Mouse (Mus musculus) adipose tissue, adult 10 weeks (tissue): Measurements from ENCODE around the gene Ndufv2. TPM values are rescaled to one million over a fixed set of nuclear protein-coding genes. Genes with fewer than 3 reads are reported as not detected.

Source experiments
- polyA plus RNA-seq: library from polyadenylated mRNA; stranded (reverse); fragments of 350-450 nt; fragmentation: Illumina TruSeq; extraction: RNeasy Lipid Tissue Mini Kit (QIAGEN cat#74804); gene quantifications from one replicate; pipeline ENCODE4 v1.2.3, GENCODE M21; 2014; ENCODE audit warnings: low read depth, low replicate concordance

Gene Ndufv2
- 190 TPM for polyA plus RNA-seq

DNA sequence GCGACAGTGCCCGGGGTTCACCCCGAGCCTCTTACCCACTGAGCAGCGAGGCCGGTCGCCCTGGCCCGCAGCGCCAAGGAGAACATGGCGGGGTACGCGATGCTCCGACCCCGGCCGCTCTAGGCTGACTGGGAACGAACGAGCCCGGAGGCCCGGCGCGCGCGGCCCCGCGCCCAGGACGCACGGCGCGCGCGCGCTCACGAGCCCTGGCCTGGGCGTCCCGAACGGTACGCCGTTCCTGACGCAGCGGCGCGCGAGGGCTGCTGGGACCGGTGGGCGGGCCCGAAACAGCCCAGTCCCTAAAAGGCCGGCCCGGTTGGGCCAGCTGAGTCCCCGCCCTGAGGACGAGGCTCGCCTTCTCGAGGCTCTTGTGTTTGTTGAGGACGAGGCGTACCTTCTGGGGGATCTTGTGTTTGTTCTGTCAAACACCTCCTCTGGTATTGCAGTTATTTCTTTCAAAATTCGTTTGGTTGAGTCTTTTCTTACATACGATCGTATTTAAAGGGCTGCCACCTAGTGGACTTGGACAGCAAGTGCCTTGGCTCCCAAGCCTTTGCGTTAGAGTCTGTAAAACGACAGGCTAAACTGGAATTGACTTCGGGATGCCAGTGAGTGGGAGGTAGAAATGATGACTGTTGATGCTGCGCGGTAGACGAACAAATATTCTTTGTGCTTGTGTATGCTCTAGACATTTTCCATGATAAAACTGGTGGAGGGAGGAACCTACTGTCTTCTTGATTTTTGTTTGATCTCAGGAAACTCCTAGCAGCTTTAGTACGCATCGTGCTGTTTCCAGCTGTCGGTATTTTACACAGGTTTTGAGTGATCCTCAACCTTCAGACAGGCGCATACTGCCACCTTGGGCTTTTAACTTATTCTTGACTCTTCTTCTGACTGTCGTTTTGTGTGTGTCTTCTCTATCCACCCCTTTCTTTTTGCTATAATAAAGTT is at the start of gene Ndufv2:
Ndufv2 (minus strand) TSS at position 180 of the 951 bp plus-strand sequence.

GRCm38 (mm10) chr17:66123066-66123815 is 21.9 kb upstream of the Ndufv2 start, which contains the start of gene Ddx11:
TSS of gene Ddx11 (plus strand) at chr17:66123520.

DNA sequence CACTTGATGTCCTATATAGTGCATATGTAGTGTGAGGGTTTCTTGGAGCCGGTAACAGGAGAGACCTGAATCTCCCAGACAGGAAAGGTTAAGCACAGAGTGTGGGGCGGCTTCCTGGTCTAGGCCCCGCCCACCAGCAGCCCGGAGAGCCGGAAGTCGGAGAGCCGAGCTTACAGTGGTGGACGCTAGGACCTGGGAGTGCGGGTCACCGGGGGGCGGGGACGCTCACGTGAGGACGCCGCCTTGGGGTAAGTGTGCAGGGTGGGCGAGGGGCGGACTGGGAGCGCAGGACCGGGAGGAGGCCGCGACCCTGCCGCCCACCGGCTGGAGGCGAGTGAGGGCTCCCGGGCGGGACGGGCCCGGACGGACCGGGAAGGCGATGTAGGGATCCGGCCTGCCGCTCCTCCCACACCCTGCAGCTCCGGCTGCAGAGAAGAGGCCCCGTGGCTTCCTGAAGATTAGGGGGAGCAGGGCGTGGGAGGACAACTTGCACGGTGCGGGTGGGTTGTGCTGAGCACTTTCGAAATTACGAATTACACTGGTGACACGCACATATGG is 10.1 kb upstream of the Ndufv2 start, which contains the start of gene Washc1:
Washc1 (plus strand) TSS at position 144 of the 558 bp plus-strand sequence.

DNA sequence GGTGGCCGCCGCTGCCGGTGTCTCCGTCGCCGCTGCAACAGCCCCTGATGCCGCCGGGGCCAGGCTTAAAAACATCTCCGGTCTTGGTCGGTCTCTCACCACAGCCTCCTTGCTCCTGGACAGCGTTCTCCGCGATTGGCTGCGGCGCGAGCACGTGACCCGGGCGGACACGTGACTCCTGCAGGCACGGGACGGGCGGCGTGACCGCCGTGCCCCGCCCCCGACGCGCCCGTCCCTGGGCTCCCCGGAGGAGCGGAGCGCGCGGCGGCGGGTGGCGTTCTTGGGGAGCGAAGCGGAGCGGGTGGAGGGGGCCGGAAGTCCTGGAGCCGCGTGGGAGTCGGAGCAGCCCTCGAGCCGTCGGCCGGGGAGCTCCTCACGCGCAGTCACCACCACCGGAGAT is 24.4 kb downstream of the Ndufv2 start, which contains the start of gene Ankrd12:
Ankrd12 (minus strand) TSS at position 156 of the 400 bp plus-strand sequence.

Other genes with a start within 250 kb of the Ndufv2 start
- gene Ralbp1, start 215.8 kb downstream of the Ndufv2 start, polyA plus RNA-seq: 50.4 TPM
- gene Twsg1, start 150.3 kb downstream of the Ndufv2 start, polyA plus RNA-seq: 56.1 TPM
- gene Ankrd12, start 24.5 kb downstream of the Ndufv2 start, polyA plus RNA-seq: 9.9 TPM
- gene Washc1, start 10.0 kb upstream of the Ndufv2 start, polyA plus RNA-seq: 30.8 TPM
- gene Ddx11, start 22.0 kb upstream of the Ndufv2 start, polyA plus RNA-seq: 3.0 TPM